Mouse (Mus musculus) bone marrow, adult 2 months (tissue): ENCODE data around the gene Degs1.

Experiments
- CTCF ChIP-seq: fragments of 200-500 bp; IDR thresholded peaks from 2 replicates; pipeline ENCODE4 v1.5.1; 2011; ENCODE audit warnings: low read length, control low read depth; ENCODE audit not compliant: control insufficient read depth, insufficient read depth
- POLR2A ChIP-seq: fragments of 200-500 bp; IDR thresholded peaks from 2 replicates; pipeline ENCODE4 v1.6.1; 2011; ENCODE audit warnings: low read depth, mild to moderate bottlenecking, control low read depth, low read length, borderline replicate concordance; ENCODE audit not compliant: control insufficient read depth

- TF ChIP-seq CTCF = no peak
- TF ChIP-seq POLR2A = no peak
Measured at GRCm38 (mm10) chr1:182324552-182324951, 41.9 kb upstream of the Degs1 start.
